Mouse (Mus musculus) ES-Bruce4 (cell line): ENCODE results near the gene Cdk8. TPM values are rescaled to one million over a fixed set of nuclear protein-coding genes. Genes with fewer than 3 reads are reported as not detected.

Source experiments
- H3K27ac ChIP-seq: 2 replicates; pipeline ENCODE4 v1.5.1; 2012; ENCODE audit warnings: low read length, inconsistent platforms; ENCODE audit not compliant: insufficient read depth
- H3K27me3 ChIP-seq: 2 replicates; pipeline ENCODE4 v1.6.1; 2012; ENCODE audit warnings: mild to moderate bottlenecking, low read length, inconsistent platforms; ENCODE audit not compliant: control insufficient read depth, poor library complexity, insufficient read depth, severe bottlenecking
- H3K36me3 ChIP-seq: 2 replicates; pipeline ENCODE4 v1.6.1; 2012; ENCODE audit warnings: inconsistent platforms, mild to moderate bottlenecking, low read length, moderate library complexity; ENCODE audit not compliant: control insufficient read depth, poor library complexity, insufficient read depth, severe bottlenecking
- H3K4me1 ChIP-seq: one replicate; pipeline ENCODE4 v1.8.1; 2011; ENCODE audit warnings: low read length; ENCODE audit not compliant: control insufficient read depth, insufficient read depth
- H3K4me3 ChIP-seq: 2 replicates; pipeline ENCODE4 v1.5.1; 2011; ENCODE audit warnings: low read depth, mild to moderate bottlenecking, low read length
- H3K9ac ChIP-seq: 2 replicates; pipeline ENCODE4 v1.6.1; 2012; ENCODE audit warnings: low read depth, mild to moderate bottlenecking, inconsistent platforms; ENCODE audit not compliant: poor library complexity, severe bottlenecking
- H3K9me3 ChIP-seq: replicated peaks from 2 replicates; pipeline ENCODE4 v1.6.1; 2012; ENCODE audit warnings: mild to moderate bottlenecking, low read length, inconsistent platforms; ENCODE audit not compliant: control insufficient read depth, poor library complexity, insufficient read depth, severe bottlenecking
- CTCF ChIP-seq: IDR thresholded peaks from one replicate; pipeline ENCODE4 v1.8.1; 2011; ENCODE audit warnings: low read depth, low read length
- EP300 ChIP-seq: IDR thresholded peaks from 2 replicates; pipeline ENCODE4 v1.6.1; 2011; ENCODE audit warnings: low read depth, low read length; ENCODE audit not compliant: insufficient read depth
- POLR2A ChIP-seq: IDR thresholded peaks from one replicate; pipeline ENCODE4 v1.8.1; 2011; ENCODE audit warnings: low read length; ENCODE audit not compliant: insufficient read depth
- polyA plus RNA-seq: library from polyadenylated mRNA; stranded (reverse); fragments of >200 nt; gene quantifications from 2 replicates; pipeline ENCODE4 v1.2.4, GENCODE M21; 2011; ENCODE audit warnings: low read depth; ENCODE audit not compliant: missing spikeins, insufficient read depth, insufficient read length

The Cdk8 gene
- polyA plus RNA-seq, 1 experiment: 81.2 TPM

DNA sequence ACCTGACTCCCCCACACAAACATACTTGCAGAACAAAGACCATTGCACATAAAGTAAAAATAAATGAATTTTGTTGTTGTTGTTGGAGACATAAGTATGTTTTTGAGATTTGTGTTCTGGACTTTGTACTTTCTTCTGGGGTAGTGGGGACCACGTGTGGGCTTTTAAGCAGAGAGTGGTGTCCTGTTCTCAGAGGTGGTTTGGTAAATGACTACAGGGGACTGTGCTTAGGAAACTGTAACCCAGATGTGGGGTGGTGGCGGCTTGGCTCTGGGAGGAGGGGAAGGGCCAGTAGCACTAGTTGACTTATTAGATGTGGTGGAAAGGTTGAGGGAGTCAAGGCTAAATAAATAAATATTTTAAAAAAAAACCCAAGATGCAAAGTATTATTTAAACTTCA is 9.7 kb downstream of the Cdk8 start:
- no peak overlapping the region for H3K27ac ChIP-seq
- H3K27me3 ChIP-seq: no peaks in the 10 kb centered on the region
- no peaks in the 10 kb centered on the region; the same call in 1 of the 2 replicates for H3K36me3 ChIP-seq
- TF ChIP-seq POLR2A: no peak
- TF ChIP-seq EP300: no peak
- no peak for TF ChIP-seq CTCF
- no peaks in the 10 kb centered on the region for H3K9me3 ChIP-seq
- no peak overlapping the region for H3K4me3 ChIP-seq
- no peak overlapping the region for H3K9ac ChIP-seq
- peaks cover 1% of the 10 kb centered on the region for H3K4me1 ChIP-seq

DNA sequence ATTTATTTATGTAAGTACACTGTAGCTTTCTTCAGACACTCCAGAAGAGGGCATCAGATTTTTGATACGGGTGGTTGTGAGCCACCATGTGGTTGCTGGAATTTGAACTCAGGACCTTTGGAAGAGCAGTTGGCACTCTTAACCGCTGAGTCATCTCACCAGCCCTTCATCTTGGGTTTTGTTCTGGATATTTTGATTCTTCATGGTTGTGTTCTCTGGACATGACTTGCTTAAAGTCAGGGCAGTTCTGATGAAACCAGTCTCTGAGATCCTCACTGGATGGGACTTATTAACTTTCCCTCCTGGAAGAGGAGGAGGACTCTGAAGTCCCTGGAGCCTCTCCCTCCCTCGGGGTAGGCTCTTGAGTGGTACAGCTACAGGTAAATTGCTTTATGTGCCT is 10.2 kb downstream of the Cdk8 start:
- no peak overlapping the region for H3K9ac ChIP-seq
- no peaks in the 10 kb centered on the region for H3K27me3 ChIP-seq
- peaks cover 1% of the 10 kb centered on the region for H3K4me1 ChIP-seq
- no peak overlapping the region for H3K27ac ChIP-seq
- H3K36me3 ChIP-seq: no peaks in the 10 kb centered on the region
- no peaks in the 10 kb centered on the region for H3K9me3 ChIP-seq
- no peak overlapping the region for H3K4me3 ChIP-seq
- TF ChIP-seq EP300: no peak
- TF ChIP-seq CTCF: no peak
- no peak for TF ChIP-seq POLR2A

DNA sequence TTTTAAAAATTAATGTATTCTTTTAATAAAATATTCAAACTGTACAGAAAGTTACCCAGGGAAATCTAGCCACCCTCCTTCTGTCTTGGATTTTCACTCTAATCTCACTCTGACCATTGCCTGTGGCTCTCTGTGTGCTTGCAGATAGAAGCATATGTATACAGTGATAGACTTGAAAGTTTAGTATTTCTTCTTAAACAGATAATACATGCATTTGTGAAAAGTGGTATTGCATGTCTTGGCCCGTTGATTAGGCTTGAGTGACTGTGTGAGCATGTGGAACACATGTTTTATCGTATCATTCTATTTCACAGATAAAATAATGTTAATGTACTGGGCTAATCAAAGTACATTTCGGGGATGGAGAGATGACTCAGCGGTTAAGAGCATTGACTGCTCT is 14.2 kb downstream of the Cdk8 start:
- H3K4me3 ChIP-seq: no peak overlapping the region
- H3K27ac ChIP-seq: no peak overlapping the region
- TF ChIP-seq EP300 (no peak), CTCF (no peak), POLR2A (no peak)
- peaks cover 1% of the 10 kb centered on the region for H3K4me1 ChIP-seq
- H3K36me3 ChIP-seq: no peaks in the 10 kb centered on the region
- H3K9me3 ChIP-seq: no peaks in the 10 kb centered on the region
- no peaks in the 10 kb centered on the region for H3K27me3 ChIP-seq
- no peak overlapping the region for H3K9ac ChIP-seq

DNA sequence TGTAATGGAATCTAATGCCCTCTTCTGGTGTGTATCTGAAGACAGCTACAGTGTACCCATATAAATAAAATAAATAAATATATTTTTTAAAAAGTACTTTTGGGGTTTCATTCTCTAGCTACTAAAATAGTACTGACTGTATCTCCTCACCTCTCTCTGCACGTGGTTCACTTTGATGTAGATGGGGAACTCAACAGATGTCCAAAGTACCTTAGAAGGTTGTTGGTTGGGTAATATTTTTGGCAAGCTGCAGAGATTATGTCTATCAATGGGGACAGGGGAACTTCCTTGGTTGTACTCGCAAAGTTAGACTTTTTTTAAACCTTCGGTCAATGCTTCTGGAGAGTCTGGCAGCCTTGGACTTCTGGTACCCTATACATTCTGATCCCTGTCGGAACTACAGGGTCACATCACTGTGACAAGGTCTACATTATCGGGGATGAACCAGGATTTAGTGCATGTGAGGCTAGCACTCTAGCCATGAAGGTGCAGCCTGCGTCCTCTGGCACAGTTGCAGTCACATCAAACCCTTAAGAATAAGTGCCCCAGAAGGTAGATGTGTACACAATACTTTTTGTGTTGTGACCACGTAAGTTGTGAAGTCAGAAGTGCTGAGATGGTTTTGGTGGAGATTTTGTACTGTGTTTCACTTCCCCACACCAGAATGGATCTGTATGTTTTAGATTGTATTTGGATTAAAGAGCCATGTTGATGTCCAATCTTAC is 14.8 kb downstream of the Cdk8 start:
- peaks cover 1% of the 10 kb centered on the region for H3K4me1 ChIP-seq
- H3K27me3 ChIP-seq: no peaks in the 10 kb centered on the region
- TF ChIP-seq CTCF: no peak
- TF ChIP-seq POLR2A: no peak
- TF ChIP-seq EP300: no peak
- H3K36me3 ChIP-seq: no peaks in the 10 kb centered on the region
- no peak overlapping the region for H3K9ac ChIP-seq
- H3K4me3 ChIP-seq: no peak overlapping the region
- no peaks in the 10 kb centered on the region for H3K9me3 ChIP-seq
- H3K27ac ChIP-seq: no peak overlapping the region

GRCm38 (mm10) chr5:146246386-146246785 is 15.4 kb downstream of the Cdk8 start:
- no peaks in the 10 kb centered on the region for H3K27me3 ChIP-seq
- no peaks in the 10 kb centered on the region for H3K9me3 ChIP-seq
- no peak overlapping the region for H3K27ac ChIP-seq
- no peak overlapping the region for H3K4me3 ChIP-seq
- TF ChIP-seq CTCF (no peak), POLR2A (no peak), EP300 (no peak)
- H3K9ac ChIP-seq: no peak overlapping the region
- H3K4me1 ChIP-seq: peaks cover 1% of the 10 kb centered on the region
- H3K36me3 ChIP-seq: no peaks in the 10 kb centered on the region

DNA sequence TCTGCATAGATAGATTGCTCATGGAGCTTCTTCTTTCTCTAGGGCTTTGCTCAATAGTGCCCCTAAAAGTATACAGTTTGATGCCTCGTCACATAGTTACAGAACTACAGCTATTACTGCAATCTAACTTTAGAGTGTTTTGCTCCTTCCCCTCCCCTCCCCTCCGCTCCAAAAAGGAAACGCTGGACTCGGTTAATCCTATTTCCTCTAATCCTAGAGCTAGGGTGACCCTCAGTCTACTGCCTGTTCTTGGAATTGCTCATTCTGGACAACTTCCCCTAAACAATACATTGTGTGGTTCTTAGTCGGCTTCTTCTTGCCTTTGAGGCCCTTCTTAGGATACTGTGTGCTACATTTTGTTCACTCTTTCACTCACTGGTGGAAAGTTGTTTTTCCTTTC is 16.7 kb downstream of the Cdk8 start:
- H3K4me3 ChIP-seq: no peak overlapping the region
- H3K9me3 ChIP-seq: no peaks in the 10 kb centered on the region
- H3K27ac ChIP-seq: no peak overlapping the region
- peaks cover 1% of the 10 kb centered on the region for H3K4me1 ChIP-seq
- H3K27me3 ChIP-seq: no peaks in the 10 kb centered on the region
- no peaks in the 10 kb centered on the region for H3K36me3 ChIP-seq
- no peak overlapping the region for H3K9ac ChIP-seq
- TF ChIP-seq EP300 (no peak), CTCF (no peak), POLR2A (no peak)
